Mouse (Mus musculus) thymus, postnatal 14 days (tissue): ENCODE measurements around the gene R3hdm2.
A peak's percentile ranks its signal among the peaks of the same experiment; 100 is the strongest.

Experiments used
- DNase-seq: peaks from one replicate; pipeline ENCODE4 v3.0.0; 2021

The R3hdm2 gene

DNA sequence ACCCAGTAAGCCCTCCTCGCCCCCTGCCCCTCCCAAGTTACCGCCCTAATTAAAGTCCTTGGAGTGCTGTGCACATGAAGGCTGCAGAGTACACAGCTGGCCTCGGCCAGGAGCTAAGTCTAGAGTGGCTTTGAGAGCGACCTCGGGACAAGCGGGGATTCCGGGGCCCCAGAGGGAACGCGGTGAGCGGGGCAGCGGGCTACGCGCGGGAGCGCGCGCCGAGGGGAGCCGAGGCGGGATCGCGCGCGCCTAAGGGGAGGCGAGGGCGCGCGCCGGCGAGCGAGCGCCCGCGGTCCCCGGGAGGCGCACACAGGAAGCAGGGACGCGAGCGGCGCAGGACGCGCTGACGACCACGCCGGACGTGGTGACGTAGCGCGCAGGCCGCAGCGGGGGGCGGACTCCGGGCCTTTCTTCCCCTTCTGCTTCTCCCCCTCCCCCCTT, at the start of gene R3hdm2:
Gene R3hdm2 (plus strand): TSS at position 77 of the 441 bp plus-strand sequence.
- peak; percentile 95 for DNase-seq

DNA sequence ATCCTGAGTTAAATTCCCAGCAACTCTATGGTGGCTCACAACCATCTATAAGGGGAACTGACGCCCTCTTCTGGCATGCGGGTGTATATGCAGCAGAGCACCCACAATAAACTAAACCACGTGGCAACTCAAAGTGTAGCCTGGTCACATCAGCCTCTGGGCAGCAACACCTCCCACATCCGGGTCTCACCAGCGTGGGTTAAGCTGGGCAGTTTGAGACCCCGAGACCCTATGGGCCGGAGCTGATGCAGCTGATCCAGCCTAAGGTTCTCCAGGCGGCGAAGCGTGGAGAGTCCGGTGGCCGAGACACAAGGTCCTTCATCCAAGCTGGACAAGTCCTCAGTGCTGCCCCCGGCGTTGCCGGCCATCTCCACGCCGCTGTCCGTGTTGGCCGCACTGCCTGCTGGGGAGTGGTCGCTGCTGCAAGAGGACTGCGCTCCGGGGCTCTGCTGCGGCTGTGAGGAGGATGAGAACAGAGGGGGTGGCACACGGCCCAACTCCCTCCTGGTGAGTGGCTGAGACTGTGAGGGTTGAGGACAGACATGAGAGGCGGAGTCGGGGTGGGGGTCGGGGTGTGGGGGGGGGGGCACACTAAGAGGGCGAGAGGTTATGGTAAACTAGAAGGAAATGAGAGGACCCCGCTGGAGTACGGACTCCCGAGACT, 47.8 kb upstream of the R3hdm2 start:
- no peak for DNase-seq

DNA sequence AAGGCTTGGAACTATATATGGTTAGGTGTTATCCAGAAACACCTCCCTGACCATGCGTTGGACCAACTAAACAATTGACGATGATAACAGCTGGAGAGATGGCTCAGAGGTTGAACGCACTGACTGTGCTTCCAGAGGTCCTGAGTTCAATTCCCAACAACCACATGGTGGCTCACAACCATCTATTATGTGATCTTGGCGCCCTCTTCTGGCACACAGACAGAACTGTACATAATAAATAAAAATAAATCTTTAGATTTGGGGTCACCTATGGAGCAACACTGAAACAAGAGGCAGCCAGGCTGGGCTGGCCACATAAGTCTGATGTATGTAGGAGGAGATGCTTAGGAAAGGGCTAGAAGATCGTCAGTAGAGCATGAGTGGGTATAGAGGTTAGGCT, 47.0 kb upstream of the R3hdm2 start:
- DNase-seq, result peak; percentile 40

DNA sequence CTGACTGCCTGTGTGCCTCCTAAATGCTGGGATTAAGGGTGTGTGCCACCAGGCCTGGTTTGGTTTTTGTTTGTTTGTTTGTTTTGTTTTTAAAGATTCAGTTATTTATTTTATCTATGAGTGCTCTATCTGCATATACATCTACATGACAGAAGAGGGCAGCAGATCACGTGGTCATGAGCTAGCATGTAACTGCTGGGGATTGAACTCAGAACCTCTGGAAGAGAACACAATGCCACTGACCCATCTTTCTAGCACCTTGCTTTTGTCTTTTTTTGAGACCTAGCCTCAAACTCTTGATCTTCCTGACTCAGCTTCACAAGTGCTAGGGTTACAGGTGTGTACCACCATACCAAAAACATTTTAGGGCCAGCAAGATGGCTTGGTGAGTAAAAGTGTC, 44.9 kb upstream of the R3hdm2 start:
- DNase-seq, result no peak

DNA sequence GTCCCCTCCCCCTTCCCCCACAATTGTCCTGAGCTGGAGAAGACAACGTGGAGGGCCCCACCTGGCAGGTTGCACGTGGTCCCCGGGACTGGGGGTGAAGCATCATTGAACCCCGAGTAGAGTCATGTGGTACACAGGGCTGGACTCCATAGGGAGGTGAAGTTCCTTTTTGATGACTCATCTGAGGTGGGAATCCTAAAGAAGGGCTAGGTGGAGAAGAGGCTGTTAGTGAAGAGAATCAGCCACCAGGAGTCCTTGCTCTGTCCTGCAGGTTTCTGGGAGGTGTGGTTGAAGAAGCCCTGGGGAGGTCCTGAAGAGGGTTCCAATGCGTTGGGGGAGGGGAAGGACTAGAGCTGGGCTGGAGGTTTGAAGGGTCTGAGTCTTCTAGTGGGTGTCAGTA, 43.2 kb upstream of the R3hdm2 start:
- no peak for DNase-seq

DNA sequence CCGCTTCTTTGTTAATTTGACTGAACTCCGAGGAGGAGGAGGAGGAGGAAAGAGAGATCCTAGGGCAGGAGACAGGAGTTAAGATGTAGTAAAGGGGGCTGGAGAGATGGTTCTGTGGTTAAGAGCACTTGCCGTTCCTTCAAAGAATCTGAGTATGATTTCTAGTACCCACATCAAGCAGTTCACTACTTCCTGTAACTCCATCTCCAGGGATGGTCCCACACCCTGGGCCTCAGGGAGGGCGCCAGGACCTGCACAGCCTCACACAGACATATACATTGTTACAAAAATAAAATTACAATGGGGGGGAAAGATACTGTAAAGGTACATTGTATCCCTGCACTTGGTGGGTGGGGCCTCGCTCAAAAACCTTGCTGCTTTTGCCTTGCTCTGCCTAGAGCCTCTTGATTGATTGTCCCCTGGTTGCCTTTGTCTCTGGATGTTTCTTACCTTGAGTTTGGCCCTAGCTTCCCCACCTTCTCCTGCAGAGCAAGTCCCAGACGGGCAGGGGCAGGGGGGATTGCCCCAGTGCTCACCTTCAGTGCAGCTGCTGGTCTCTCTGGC, 42.5 kb upstream of the R3hdm2 start:
- DNase-seq, result no peak

DNA sequence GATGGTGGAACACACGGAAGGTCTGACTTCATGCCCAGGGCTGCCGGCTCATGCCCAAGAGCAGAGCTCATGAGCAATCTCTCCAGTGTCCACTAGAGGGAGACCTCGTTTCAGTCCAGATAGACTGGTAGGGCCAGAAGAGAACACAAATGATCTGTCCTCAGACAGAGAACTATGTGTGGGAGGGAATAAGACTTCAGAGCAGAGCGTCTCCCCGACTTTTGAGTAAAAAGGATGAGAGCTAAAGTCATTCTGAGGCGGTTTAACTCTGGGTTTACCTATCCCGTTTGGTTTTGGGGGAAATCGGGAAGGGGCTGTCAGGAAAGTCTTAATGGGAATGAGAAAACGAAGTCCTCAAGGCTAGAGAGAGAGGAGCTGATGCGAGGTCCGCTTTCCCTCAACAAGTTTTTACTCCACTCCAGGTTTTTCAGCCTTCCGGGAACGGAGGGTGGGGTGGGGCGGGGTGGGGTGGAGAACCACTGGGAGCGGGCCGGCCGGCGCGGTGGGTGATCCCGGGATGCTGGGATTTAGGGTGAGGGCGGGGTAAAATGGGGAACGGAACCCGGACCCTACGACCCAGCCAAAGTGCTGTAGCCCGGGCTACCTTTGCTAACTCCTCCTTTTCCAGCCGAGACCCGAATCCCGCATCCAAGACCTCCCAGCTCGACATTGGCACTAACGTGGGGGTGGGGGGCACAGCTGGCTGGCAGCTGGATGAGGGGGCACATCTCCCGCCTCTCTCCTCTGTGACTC, 41.0 kb upstream of the R3hdm2 start:
- DNase-seq, result peak; percentile 89

DNA sequence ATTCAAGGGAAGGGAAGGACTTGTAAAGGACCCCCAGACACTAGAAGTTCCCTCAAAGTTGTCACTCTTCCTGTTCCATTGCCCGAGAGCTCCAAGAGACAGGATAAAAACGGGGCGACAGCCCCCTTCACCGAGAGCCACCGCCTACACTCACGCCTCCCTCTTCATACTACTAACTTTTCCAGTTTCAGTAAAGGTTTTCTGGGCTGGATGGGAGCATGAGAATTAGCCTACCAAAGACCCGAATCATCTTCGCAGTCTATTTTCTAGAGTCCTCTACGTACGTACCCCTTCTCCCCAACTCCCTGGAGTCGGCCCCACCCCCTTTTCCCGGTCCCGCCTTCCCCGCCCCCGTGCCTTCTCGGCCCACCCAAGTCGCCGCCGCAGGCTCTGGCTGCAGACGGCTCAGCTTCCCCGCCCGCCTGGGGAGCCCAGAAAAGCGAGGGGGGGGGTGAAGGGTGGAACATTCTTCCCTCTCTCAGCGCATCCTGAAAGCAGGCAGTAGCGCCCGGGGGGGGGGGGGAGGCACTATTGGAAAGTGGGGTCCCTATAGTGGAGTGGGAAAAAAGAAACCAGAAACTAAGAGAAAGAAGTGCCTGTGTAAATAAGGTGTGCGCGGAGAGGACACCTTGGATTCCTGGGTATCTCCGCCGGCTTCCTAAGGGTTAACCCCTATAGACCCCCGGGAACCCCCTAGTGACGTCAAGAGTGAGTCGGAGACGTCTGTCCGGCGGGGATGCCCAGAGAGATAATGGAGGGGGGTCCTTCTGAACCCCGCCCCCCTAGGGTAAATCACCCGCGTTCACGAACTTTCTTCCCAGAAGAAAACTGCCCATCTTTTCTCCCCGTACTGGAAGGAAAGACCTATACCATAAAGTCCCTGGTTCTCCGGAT, 40.2 kb upstream of the R3hdm2 start:
- DNase-seq, result no peak

DNA sequence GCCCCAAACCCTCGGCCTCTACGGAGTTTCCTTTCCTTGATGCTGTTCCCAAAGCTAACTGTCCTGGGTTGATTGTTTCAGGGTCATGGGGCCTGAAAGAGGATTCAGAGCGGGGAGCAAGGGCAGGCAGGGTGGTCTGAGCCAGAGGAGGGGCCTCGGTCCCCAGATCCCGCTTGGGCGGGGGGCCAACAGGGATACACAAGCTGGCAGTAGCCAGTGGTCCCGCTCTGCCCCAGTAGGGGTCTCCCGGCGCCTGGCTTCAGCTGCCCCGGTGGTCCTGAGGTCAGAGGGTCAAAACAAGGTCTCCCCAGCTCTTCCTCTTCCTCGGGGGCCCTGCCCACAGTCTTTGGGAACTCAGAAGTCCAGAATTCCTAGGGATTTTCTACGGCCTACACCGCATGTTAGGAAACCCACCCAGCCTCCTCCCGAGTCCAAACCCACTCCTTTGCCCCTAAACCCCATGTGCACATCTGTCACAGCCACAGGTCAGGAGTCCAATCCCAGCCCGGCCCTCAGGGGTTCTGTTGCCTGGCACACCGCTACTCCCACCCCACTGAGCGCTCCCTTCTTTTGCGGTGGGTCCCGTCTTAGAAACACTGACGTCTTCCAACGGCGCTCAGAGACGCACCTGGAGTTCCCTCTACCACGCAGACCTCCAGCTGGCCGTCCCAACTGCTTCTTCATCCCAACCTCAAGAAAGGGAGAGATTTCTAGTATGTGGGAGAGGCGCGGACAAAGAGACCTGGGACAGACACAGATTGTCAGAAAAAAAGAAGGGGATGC, 39.4 kb upstream of the R3hdm2 start:
- no peak for DNase-seq

DNA sequence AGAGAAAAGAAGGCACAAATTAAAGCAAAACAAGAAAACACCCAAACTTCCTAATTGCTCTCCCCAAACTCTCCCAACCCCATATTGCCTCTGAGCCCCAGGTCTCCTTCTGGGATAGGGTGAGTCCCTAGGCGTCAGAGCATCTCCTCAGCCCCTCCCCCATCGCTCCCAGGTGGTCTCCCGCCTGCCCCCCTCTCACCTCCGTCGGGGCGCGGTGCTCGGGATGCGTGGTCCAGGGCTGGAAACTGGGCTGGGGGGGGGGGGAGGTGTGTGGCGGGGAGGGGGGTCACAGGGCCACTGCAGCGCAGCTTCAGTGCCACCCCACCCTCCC, 38.8 kb upstream of the R3hdm2 start:
- DNase-seq, result no peak

DNA sequence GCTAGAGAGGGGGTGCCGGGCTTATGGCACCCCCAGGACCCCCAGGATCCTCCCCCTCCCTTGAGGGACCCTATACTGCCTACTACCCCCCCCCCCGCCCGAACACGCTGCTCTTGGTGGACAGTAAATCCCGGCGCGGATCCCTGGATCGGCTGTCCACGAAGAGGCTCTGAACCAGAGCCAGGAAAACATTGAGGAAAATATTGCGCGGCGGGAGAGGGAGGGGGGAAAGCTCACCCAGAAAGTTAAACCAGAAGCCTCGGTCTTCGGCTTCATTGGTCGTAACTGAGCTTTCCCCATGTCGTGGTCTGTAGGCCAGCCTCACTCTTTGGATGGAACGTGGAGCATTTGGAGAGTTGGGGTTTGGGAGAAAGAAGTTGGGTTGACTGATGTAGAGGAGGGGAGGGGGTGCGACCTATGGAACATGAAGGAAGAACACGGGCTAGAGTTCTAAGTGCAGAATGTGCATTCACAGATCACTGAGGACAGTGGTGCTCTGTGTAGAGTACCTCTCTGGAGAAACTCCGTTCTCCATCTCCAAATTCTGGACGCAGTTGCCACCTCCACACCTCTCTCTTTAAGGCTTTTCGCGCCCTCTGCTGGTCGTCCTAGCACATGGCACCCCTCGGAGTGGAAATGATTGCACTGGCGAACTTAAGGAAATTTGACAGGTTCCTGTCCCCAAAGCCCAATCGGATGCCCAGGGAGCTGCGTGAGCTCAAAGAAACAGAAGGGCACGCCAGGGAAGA, 38.1 kb upstream of the R3hdm2 start, which contains the start of gene Gli1:
Gene Gli1 (minus strand): TSS at position 84 of the 749 bp plus-strand sequence.
- DNase-seq, result peak; percentile 85

DNA sequence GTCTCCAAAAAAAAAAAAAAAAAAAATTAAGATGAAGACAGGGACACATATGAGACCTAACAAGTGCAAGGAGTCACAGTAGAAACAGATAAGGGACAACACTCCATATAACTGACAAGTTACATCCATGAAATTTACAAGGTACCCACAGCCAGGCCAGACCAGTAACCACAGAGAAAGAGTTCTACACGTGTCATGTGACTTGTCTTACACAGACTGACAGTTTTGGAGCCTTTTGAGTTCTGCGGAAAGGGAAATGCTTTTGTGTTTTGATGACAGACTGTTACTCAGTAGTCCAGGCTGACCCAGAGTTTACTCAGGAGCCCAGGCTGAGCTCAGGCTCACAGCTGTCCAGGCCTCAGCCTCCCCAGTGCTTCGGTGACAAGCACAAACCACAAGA, 37.1 kb upstream of the R3hdm2 start:
- DNase-seq, result no peak

DNA sequence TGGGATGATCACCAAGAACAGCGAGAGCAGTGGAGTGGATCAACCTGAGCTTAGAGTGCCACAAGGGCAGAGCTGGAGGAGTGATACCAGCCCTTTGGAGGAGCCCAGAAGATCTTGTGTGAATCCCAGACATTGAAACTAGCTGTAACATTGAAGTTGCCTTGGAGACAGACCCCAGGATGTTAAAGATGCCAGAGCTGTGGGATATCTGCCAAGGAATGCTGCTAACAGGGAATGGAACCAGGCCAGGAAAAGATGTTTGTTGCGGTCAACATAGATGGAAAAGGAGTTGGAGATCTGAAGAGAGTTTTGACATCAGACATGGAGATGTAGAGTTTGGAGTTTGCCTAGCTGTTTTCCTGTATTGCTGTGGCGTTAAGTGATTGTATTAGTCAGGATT, 34.0 kb upstream of the R3hdm2 start:
- DNase-seq, result no peak

DNA sequence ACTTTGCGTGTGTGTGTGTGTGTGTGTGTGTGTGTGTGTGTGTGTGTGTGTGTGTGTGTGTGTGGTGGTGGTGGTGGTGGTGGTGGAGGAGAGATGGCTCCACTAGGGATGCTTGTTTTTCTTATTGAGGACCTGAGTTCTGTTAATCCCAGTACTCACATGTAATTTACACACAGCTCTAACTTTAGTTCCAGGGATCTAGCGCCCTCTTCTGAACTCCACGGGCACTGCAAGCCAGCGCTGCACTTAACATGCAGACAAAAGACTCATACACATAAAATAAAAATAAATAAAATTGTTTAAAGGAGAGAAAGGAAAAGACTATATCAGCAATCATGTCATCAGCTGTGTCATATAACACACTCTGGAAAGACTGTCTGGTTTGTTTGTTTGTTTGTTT, 31.2 kb upstream of the R3hdm2 start:
- peak; percentile 44 for DNase-seq

DNA sequence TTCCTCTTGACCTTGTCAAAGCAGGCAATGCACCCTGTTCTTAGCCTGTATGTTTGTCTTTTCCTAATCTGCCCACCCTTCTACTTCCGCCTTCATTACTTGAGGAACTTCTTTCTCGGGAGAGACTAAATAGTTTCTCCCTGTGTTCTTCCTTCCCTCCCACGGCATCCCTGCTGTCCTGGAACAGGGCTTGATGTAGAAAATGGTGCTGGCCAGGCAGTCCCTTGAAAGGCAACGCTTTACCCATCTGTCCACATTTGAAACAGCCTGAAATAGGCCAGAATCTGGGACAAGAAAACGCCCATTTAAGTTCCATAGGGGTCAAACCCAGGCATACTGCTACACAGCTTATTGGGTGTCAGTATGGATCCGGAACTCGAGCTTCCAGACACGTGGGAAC, 30.3 kb upstream of the R3hdm2 start:
- DNase-seq, result no peak

DNA sequence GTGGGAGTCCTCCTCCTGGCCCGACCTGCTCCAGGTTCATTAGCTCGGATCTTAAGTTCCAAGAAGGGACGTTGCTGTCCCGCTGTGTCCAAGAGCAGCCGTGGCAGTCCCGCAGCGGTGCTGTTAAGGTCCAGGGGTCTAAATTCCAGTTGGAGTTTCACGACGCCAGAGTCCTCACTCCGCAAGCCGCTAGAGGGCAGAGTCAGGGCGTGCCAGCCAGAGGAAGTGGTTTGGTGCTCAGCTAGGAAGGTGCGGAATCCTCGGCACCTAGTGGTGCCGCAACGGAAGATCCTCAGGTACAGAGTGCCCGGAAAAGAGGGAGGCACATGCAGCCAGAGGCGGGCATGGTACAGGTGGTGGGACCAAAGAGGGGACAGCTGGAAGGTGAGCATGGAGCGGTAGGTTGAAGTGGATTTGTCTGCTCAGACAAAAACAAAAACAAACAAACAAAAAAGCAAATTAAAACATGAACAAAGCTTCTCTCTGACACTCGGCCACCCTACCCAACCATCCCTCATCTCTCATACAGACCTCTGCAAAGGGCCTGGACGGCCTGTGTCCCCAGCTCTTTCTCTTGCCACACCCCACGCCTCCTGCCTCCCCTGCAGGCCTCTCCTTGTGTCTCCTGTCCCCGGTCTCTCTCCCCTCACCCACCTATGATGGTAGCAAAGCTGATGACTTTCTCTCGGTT, 29.4 kb upstream of the R3hdm2 start:
- peak; percentile 83 for DNase-seq

DNA sequence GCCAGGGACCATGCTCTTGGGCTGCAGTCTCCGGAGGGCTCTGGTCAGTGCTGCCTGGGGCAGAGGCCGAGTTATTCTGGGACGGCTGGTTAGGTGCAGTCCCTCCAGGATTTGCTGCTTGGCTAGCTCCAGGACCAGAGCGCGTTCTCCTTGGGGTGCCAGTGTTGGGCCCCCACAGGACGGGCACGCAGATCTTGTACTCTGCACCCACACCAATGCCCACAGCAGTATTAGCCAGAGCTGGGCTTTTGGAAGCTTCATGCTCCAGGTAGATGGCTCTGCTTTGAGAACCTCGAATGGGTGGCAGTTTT, 28.9 kb upstream of the R3hdm2 start:
- no peak for DNase-seq

DNA sequence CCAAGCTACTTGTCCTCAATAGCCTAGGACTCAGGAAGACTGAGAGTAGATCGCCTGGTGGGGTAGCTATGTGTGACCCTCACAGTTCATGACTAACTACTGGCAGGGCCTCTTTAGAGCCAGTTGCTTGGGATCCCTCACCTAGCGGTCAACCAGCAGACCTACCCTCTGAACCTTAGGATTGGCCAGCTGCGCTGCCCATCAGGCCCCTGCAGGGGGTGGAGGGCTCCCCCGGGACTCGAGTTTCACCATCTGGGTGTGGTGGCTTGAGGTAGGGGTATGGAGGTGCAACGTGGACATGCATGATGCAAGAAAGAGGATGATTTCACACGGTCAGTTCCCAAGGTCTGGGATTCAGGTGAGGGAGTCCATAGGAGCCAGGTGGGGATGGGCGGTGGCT, 28.4 kb upstream of the R3hdm2 start:
- no peak for DNase-seq

DNA sequence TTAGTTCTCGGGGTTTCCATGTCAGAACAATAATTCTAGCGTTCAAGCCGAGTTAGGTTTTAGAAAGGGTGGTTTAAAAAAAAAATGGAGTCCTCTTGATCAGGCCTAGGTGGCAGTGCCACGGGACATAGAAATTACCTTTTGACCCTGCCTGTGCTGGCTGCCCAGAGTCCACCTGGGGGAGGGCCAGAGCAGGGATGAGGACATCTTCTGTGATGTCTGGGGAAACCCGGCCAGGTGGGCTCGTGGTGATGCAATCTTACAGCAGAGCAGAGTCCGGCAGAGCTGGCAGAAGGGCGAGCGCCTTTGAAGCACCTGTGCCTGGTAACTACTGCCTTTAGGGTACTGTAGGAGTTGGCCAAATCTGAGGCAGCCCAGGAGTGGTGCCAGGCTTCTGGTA, 27.9 kb upstream of the R3hdm2 start:
- no peak for DNase-seq

DNA sequence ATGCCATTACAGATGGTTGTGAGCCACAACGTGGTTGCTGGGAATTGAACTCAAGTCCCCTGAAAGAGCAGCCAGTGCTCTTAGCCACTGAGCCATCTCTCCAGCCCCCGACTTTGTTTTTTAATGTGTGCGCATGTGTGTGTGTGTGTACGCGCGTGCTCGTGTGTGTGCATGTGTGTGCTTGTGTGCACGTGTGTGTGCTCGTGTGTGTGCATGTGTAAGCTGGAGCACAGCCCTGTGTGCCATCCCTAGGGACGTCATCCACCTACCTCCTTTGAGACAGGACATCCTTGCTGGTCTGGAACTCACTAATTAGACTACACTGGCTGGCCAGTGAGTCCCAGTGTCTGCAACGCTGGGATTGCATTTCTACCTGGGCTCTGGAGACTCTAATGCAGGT, 27.4 kb upstream of the R3hdm2 start:
- no peak for DNase-seq
